In the genomic region with DNA sequence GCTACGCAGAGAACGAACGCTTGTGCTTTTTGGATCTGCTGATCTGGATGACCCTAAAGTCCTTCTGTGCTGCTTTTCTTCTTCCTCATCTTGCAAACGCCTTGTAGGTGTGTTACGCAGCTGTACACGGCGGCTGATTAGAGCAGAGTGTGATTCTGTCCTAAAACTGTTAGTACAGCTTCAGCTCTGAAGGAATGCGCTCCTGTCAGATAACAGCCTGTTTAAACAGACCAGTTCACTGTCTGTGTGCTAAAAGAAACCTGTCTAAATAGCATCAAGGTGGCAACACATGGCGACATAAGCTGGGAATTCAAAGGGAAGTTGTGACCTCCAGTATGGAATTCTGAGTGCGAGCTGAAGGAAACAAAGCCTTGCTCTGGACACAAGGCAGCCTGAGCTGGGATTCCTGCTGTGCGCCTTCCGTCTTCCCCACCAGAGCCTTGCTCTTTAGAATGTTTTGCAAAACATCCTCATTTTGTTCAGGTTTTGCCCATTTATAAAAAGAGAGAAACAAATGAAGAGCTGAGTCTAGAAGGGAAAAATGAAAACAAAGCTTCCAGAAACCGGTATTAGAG, we compare ENCODE assay signal across 10 mouse cellular contexts.
DNase-seq lines count a peak whose midpoint lies in the region; ATAC-seq lines count a peak whose summit lies in the region.
"Had no signal": no experiment of that assay in that cellular context is flagged by ENCODE, and none has a peak within 500 bp of the region (broad histone marks: within the 10 kb centered on the region; RNA-seq: fewer than 3 reads in every experiment).

No protein-coding gene starts in this region.

- no peaks in the 10 kb centered on the region for H3K27me3 ChIP-seq in heart, embryonic 16.5 days (ENCODE audit: control insufficient read depth, insufficient read depth, low read length)
- no peaks in the 10 kb centered on the region for H3K27me3 ChIP-seq in hindbrain, embryonic 14.5 days (ENCODE audit: control insufficient read depth, insufficient read depth, low read length)
- H3K27me3 ChIP-seq: liver, embryonic 13.5 days had no signal

- ATAC-seq in heart, embryonic 16.5 days (replicated peaks; ENCODE audit: extremely low read depth, insufficient read depth, low FRiP score), result no peak
- no peak for ATAC-seq in hindbrain, embryonic 14.5 days (ENCODE audit: low FRiP score)

- H3K4me1 ChIP-seq in heart, embryonic 16.5 days (ENCODE audit: control insufficient read depth, insufficient read depth, low read length), result peaks cover 4% of the 10 kb centered on the region; the same call in 1 of the 2 replicates
- peaks cover 11% of the 10 kb centered on the region; the same call in 1 of the 2 replicates for H3K4me1 ChIP-seq in hindbrain, embryonic 14.5 days (replicated peaks; ENCODE audit: control insufficient read depth, insufficient read depth, low read length)
- H3K4me1 ChIP-seq: liver, embryonic 13.5 days had no signal

- peak overlapping the region; percentile 36; the same call in 1 of the 2 replicates for H3K4me2 ChIP-seq in heart, embryonic 16.5 days (ENCODE audit: low read depth, low read length)
- H3K4me2 ChIP-seq in hindbrain, embryonic 14.5 days (replicated peaks), result no peak overlapping the region
- H3K4me2 ChIP-seq: liver, embryonic 13.5 days had no signal

- 38% methylated on average over 13 of the region's 13 CpGs for WGBS in heart, embryonic 16.5 days
- WGBS in hindbrain, embryonic 14.5 days, result 45% methylated on average over 13 of the region's 13 CpGs

- no peak overlapping the region for H3K27ac ChIP-seq in heart, embryonic 16.5 days (ENCODE audit: low read length)
- peak overlapping the region; percentile 69 for H3K27ac ChIP-seq in hindbrain, embryonic 14.5 days
- H3K27ac ChIP-seq: liver, embryonic 13.5 days had no signal

- no peak overlapping the region for H3K4me3 ChIP-seq in heart, embryonic 16.5 days (ENCODE audit: low read length)
- no peak overlapping the region for H3K4me3 ChIP-seq in hindbrain, embryonic 14.5 days (replicated peaks; ENCODE audit: low read length)
- H3K4me3 ChIP-seq: liver, embryonic 13.5 days had no signal

- no peak overlapping the region for H3K9ac ChIP-seq in heart, embryonic 16.5 days (ENCODE audit: low read length)
- H3K9ac ChIP-seq in hindbrain, embryonic 14.5 days, result 0 out of 2 replicates have a peak overlapping the region, but pooled peaks have one; percentile 16
- H3K9ac ChIP-seq: liver, embryonic 13.5 days had no signal

- H3K9me3 ChIP-seq in heart, embryonic 16.5 days (replicated peaks; ENCODE audit: control insufficient read depth, low read length), result no peaks in the 10 kb centered on the region
- no peaks in the 10 kb centered on the region for H3K9me3 ChIP-seq in hindbrain, embryonic 14.5 days (ENCODE audit: control insufficient read depth, low read length)
- H3K9me3 ChIP-seq: liver, embryonic 13.5 days had no signal

- no peaks in the 10 kb centered on the region for H3K36me3 ChIP-seq in heart, embryonic 16.5 days (ENCODE audit: control insufficient read depth, insufficient read depth)
- H3K36me3 ChIP-seq in hindbrain, embryonic 14.5 days (replicated peaks; ENCODE audit: control insufficient read depth, insufficient read depth), result peaks cover 10% of the 10 kb centered on the region; the same call in 1 of the 2 replicates
- H3K36me3 ChIP-seq: liver, embryonic 13.5 days had no signal

- no peak for DNase-seq in heart, adult 9 months (ENCODE audit: low spot score in 2 of 2)
- peak; percentile 23 for DNase-seq in embryo, embryonic 10 days (ENCODE audit: low spot score)
- DNase-seq in hindbrain, embryonic 14.5 days (ENCODE audit: low spot score), result no peak
- DNase-seq in retina, postnatal 1 day, result peak; percentile 27
- DNase-seq in kidney, postnatal 36 days, result no peak
- no peak for DNase-seq in kidney, adult 8-10 months
- DNase-seq: liver, embryonic 13.5 days; lung, postnatal 4 days; thymus, postnatal 14 days had no signal

Comparison
In these comparisons a context has a peak if more than half of its experiments do, and no peak if none do; other contexts are left out.
1. DNase-seq: peak in embryo, embryonic 10 days (single experiment) and retina, postnatal 1 day (single experiment); none in heart, adult 9 months (0 of 2), hindbrain, embryonic 14.5 days (single experiment), kidney, postnatal 36 days (0 of 2) and kidney, adult 8-10 months (0 of 2).